Mouse (Mus musculus): ENCODE measurements around the gene Fkbpl.

DNA sequence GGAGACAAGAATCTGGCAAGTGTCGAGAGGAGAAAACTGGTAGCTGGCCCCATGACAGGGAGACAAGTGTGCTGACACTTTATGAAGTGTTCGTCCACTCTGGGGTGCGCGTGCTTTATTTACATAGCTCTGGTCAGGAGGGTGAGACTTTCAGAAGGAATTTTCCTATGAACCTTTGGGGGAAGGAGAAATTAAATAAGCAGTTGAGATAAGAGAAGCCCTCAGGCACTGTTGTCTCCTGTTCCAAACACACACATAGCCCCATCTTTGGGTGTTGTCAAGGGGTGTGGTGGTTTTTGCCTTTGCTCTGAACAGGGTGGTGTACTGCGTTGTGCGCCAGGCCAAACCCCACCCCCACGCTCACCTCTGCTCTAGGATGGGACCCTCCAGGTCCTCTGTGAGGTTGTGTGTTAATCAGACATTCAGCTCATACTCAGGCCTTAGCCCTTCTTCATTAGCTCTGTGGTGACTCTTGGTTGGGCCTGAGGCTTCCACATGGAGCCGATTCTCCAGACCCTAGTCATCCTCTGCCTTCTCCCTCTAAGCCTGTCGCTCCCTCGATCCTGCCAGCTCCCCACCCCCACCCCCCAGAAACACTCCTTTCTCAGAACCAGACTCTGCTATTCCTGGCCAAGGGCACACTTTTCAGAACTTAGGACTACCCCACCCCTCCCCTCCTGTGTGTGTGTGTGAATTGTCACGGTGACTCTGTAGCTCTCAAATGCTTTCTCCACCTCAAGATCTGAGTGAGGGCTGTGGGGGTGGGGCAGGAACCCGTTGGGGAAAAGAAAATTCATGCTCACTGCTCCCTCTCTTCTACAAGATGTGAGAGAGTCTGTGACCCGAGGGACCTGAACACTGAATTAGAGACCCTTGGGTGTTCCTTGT lies 30.9 kb downstream of the Fkbpl start:
- TF ChIP-seq CTCF (IDR thresholded peaks at IDR 0.05; ENCODE audit: borderline replicate concordance, insufficient read depth, low read depth, low read length) (no peak), POLR2A (IDR thresholded peaks at IDR 0.05; ENCODE audit: borderline replicate concordance, insufficient read depth, low read length) (no peak)
